Mouse (Mus musculus): Measurements from ENCODE around the gene Mid1. TPM values are rescaled to one million over a fixed set of nuclear protein-coding genes. Genes with fewer than 3 reads are reported as not detected.

Mid1 gene
- total RNA-seq (2021): 10 to 100 TPM; 15.1 to 16.0 TPM
- long read RNA-seq, experiment 1, partial matches to known transcripts: 0 of 3 reads
- long read RNA-seq, experiment 1, other reads (novel, unspliced or antisense): 3 of 3 reads
- long read RNA-seq, experiment 2, partial matches to known transcripts: 0 of 2 reads
- long read RNA-seq, experiment 2, other reads (novel, unspliced or antisense): 2 of 2 reads

GRCm38 (mm10) chrX:169685131-169685530 is at the start of gene Mid1:
Gene Mid1, plus strand, starts transcription at chrX:169685199.
- DNase-seq (ENCODE audit: low spot score in 2 of 2): no peak

- no peak for DNase-seq (ENCODE audit: low spot score in 2 of 2)
Measured at GRCm38 (mm10) chrX:169673056-169673455, 11.9 kb upstream of the Mid1 start.

- no peak for DNase-seq (ENCODE audit: low spot score in 2 of 2)
Measured at GRCm38 (mm10) chrX:169676313-169676712, 8.7 kb upstream of the Mid1 start.

GRCm38 (mm10) chrX:169685731-169686130 is 732 bp downstream of the Mid1 start:
- no peak for DNase-seq (ENCODE audit: low spot score in 2 of 2)

- no peak for DNase-seq (ENCODE audit: low spot score in 2 of 2)
Measured at GRCm38 (mm10) chrX:169691217-169691616, 6.2 kb downstream of the Mid1 start.

GRCm38 (mm10) chrX:169691675-169692074 is 6.7 kb downstream of the Mid1 start:
- DNase-seq (ENCODE audit: low spot score in 2 of 2): no peak

GRCm38 (mm10) chrX:169692225-169692909 is 7.4 kb downstream of the Mid1 start:
- no peak for DNase-seq (ENCODE audit: low spot score in 2 of 2)

GRCm38 (mm10) chrX:169704016-169704602 is 19.1 kb downstream of the Mid1 start:
- no peak for DNase-seq (ENCODE audit: low spot score in 2 of 2)

GRCm38 (mm10) chrX:169723511-169723910 is 38.5 kb downstream of the Mid1 start:
- DNase-seq (ENCODE audit: low spot score in 2 of 2): no peak

- no peak for DNase-seq (ENCODE audit: low spot score in 2 of 2)
Measured at GRCm38 (mm10) chrX:169735387-169735969, 50.5 kb downstream of the Mid1 start.

GRCm38 (mm10) chrX:169758001-169758400 is 73.0 kb downstream of the Mid1 start:
- no peak for DNase-seq (ENCODE audit: low spot score in 2 of 2)

GRCm38 (mm10) chrX:169779535-169779934 is 94.5 kb downstream of the Mid1 start, which contains the start of gene 4933400A11Rik:
Gene 4933400A11Rik, minus strand, starts transcription at chrX:169779635.
- DNase-seq (ENCODE audit: low spot score in 2 of 2): no peak

GRCm38 (mm10) chrX:169789702-169790101 is 104.7 kb downstream of the Mid1 start:
- DNase-seq (ENCODE audit: low spot score in 2 of 2): no peak

GRCm38 (mm10) chrX:169792879-169793278 is 107.9 kb downstream of the Mid1 start:
- DNase-seq (ENCODE audit: low spot score in 2 of 2): no peak

GRCm38 (mm10) chrX:169794421-169794820 is 109.4 kb downstream of the Mid1 start:
- no peak for DNase-seq (ENCODE audit: low spot score in 2 of 2)

- no peak for DNase-seq (ENCODE audit: low spot score in 2 of 2)
Measured at GRCm38 (mm10) chrX:169794831-169795311, 109.9 kb downstream of the Mid1 start.

- no peak for DNase-seq (ENCODE audit: low spot score in 2 of 2)
Measured at GRCm38 (mm10) chrX:169797148-169797547, 112.1 kb downstream of the Mid1 start.

- DNase-seq (ENCODE audit: low spot score in 2 of 2): peak in 1 of 2 experiments; percentile 41
Measured at GRCm38 (mm10) chrX:169798987-169799680, 114.1 kb downstream of the Mid1 start.

GRCm38 (mm10) chrX:169800238-169800637 is 115.2 kb downstream of the Mid1 start:
- DNase-seq (ENCODE audit: low spot score in 2 of 2): no peak

GRCm38 (mm10) chrX:169805791-169806190 is 120.8 kb downstream of the Mid1 start:
- no peak for DNase-seq (ENCODE audit: low spot score in 2 of 2)

- DNase-seq (ENCODE audit: low spot score in 2 of 2): no peak
Measured at GRCm38 (mm10) chrX:169807744-169808143, 122.7 kb downstream of the Mid1 start.

Data from left cerebral cortex, adult 18-20 months (tissue).